Mouse (Mus musculus) myocyte (in vitro differentiated cells): Measurements from ENCODE around the gene Gfod2. TPM values are rescaled to one million over a fixed set of nuclear protein-coding genes. Genes with fewer than 3 reads are reported as not detected.

Source experiments
- H3K27me3 ChIP-seq: one replicate; pipeline ENCODE4 v1.6.1; 2011; ENCODE audit not compliant: control insufficient read depth, insufficient read depth, insufficient read length
- H3K36me3 ChIP-seq: one replicate; pipeline ENCODE4 v1.6.1; 2011; ENCODE audit not compliant: control insufficient read depth, insufficient read depth
- H3K4me2 ChIP-seq: one replicate; pipeline ENCODE4 v1.6.1; 2011; ENCODE audit warnings: low read depth, control low read depth
- H3K4me3 ChIP-seq: one replicate; pipeline ENCODE4 v1.5.1; 2011; ENCODE audit warnings: mild to moderate bottlenecking, control low read depth, moderate library complexity
- H3K79me2 ChIP-seq: one replicate; pipeline ENCODE4 v1.6.1; 2011; ENCODE audit not compliant: control insufficient read depth, insufficient read depth
- H3ac ChIP-seq: one replicate; pipeline ENCODE4 v1.6.1; 2011; ENCODE audit not compliant: control insufficient read depth, insufficient read length
- CEBPB ChIP-seq: IDR thresholded peaks from 2 replicates; pipeline ENCODE4 v1.6.1; 2011; ENCODE audit warnings: mild to moderate bottlenecking, moderate library complexity; ENCODE audit not compliant: poor library complexity, insufficient read depth, severe bottlenecking
- E2F4 ChIP-seq: IDR thresholded peaks from one replicate; pipeline ENCODE4 v1.6.1; 2011; ENCODE audit warnings: mild to moderate bottlenecking, control low read depth, moderate library complexity; ENCODE audit not compliant: insufficient read depth
- MAX ChIP-seq: IDR thresholded peaks from one replicate; pipeline ENCODE4 v1.6.1; 2011; ENCODE audit warnings: low read depth, mild to moderate bottlenecking, control low read depth
- MYOD1 ChIP-seq, 3 experiments: IDR thresholded peaks; one replicate each; pipeline ENCODE4 v1.6.1; 2011; ENCODE audit warnings: control low read depth in 2 of 3, low read depth in 2 of 3, mild to moderate bottlenecking in 2 of 3, moderate library complexity in 1 of 3; ENCODE audit not compliant: insufficient read length in 2 of 3, control insufficient read depth in 1 of 3
- MYOG ChIP-seq, 3 experiments: IDR thresholded peaks; one replicate each; pipeline ENCODE4 v1.6.1; 2011; ENCODE audit warnings: control low read depth in 2 of 3, low read depth in 2 of 3, mild to moderate bottlenecking in 2 of 3; ENCODE audit not compliant: insufficient read length in 2 of 3, control insufficient read depth in 1 of 3, insufficient read depth in 1 of 3
- POLR2A ChIP-seq: IDR thresholded peaks from one replicate; pipeline ENCODE4 v1.6.1; 2011; ENCODE audit warnings: low read depth, mild to moderate bottlenecking, control low read depth, moderate library complexity; ENCODE audit not compliant: insufficient read length
- POLR2AphosphoS2 ChIP-seq: IDR thresholded peaks from one replicate; pipeline ENCODE4 v1.6.1; 2011; ENCODE audit warnings: low read depth, control low read depth; ENCODE audit not compliant: insufficient read length
- REST ChIP-seq: IDR thresholded peaks from one replicate; pipeline ENCODE4 v1.6.1; 2011; ENCODE audit warnings: mild to moderate bottlenecking, control low read depth, moderate library complexity; ENCODE audit not compliant: insufficient read depth, insufficient read length
- SRF ChIP-seq: IDR thresholded peaks from one replicate; pipeline ENCODE4 v1.6.1; 2011; ENCODE audit warnings: low read depth; ENCODE audit not compliant: control insufficient read depth, insufficient read length
- TCF12 ChIP-seq: IDR thresholded peaks from one replicate; pipeline ENCODE4 v1.6.1; 2011; ENCODE audit warnings: mild to moderate bottlenecking, control low read depth; ENCODE audit not compliant: poor library complexity, insufficient read depth, severe bottlenecking
- TCF3 ChIP-seq: IDR thresholded peaks from one replicate; pipeline ENCODE4 v1.6.1; 2011; ENCODE audit warnings: low read depth, control low read depth; ENCODE audit not compliant: insufficient read length
- USF1 ChIP-seq: IDR thresholded peaks from one replicate; pipeline ENCODE4 v1.6.1; 2011; ENCODE audit warnings: low read depth, mild to moderate bottlenecking, control low read depth, moderate library complexity
- polyA plus RNA-seq: library from polyadenylated mRNA; unstranded; fragments of >200 nt; fragmentation: generic; extraction: Trizol; gene quantifications from one replicate; pipeline ENCODE4 v1.2.1, GENCODE M21; 2012; ENCODE audit warnings: missing spikeins

Gfod2 gene
- polyA plus RNA-seq, 1 experiment = 5.0 TPM

DNA sequence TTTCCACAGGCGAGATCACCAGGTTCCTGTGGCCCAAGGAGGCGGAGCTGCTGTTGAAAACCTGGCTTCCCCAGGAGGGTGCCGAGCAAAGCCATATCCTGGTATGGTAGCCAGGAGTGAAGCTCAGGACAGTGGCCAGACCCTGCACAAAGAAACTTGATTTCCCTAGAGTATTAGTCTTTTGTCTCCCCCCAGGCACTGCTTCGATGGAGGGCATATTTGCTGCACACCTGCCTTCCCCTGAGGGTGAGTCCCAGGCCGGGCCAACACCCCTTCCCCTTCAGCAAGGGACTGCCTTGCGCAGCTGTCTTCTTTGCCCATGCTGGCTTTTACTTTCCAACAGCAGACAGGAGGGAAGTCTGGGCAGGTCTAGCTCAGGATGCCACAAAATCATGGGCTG lies 71.9 kb downstream of the Gfod2 start:
- no peak overlapping the region for H3K4me2 ChIP-seq
- no peak overlapping the region for H3K4me3 ChIP-seq
- peaks cover 7% of the 10 kb centered on the region for H3K36me3 ChIP-seq
- no peak overlapping the region for H3ac ChIP-seq
- no peaks in the 10 kb centered on the region for H3K27me3 ChIP-seq
- H3K79me2 ChIP-seq = no peaks in the 10 kb centered on the region
- TF ChIP-seq POLR2A = no peak
- no peak for TF ChIP-seq MYOG (IDR thresholded peaks at IDR 0.05; ENCODE audit: control insufficient read depth in 1 of 3, insufficient read depth in 1 of 3, insufficient read length in 2 of 3, low read depth in 2 of 3)
- no peak for TF ChIP-seq TCF3
- TF ChIP-seq REST = no peak
- TF ChIP-seq POLR2AphosphoS2 = no peak

DNA sequence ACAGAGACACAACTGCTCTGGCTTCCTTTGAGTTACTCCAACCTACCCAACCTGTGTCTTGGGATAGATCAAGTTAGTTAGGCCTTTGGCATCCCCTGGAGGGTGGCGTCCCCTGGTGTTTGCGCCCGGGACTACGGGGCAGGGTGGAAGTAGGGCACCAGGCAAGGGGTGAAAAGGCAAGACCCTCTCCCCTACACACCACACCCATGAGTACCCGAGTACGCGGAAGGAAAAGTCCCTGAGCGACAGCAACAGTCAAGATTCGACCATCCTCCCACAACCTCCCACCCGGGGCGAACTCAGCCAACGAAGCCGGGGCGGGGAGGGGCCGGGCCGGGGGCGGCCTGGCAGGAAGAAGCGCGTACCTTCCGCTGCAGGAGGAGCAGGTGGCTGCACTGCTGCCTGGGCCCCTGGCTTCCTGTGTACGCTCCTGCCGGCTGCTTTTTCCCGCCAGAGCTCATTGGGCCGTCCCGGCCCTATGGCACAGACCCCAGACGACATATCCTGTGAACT lies 72.6 kb downstream of the Gfod2 start, which contains the start of gene Carmil2:
Gene Carmil2, plus strand, starts transcription at position 479 of the 513 bp plus-strand sequence.
- Histone ChIP-seq H3K4me3 (no peak within 1 kb of the TSS), H3K36me3 (peaks cover 10% of the 10 kb centered on the region), H3K27me3 (no peaks in the 10 kb centered on the region), H3K4me2 (no peak within 1 kb of the TSS), H3K79me2 (no peaks in the 10 kb centered on the region), H3ac (no peak within 1 kb of the TSS)
- TF ChIP-seq POLR2AphosphoS2 (no peak), REST (no peak), E2F4 (no peak), MAX (no peak), POLR2A (no peak), CEBPB (no peak), TCF3 (no peak), MYOD1 (IDR thresholded peaks at IDR 0.05; ENCODE audit: control insufficient read depth in 1 of 3, insufficient read length in 2 of 3, low read depth in 2 of 3) (no peak), SRF (no peak), TCF12 (no peak), USF1 (no peak), MYOG (IDR thresholded peaks at IDR 0.05; ENCODE audit: control insufficient read depth in 1 of 3, insufficient read depth in 1 of 3, insufficient read length in 2 of 3, low read depth in 2 of 3) (no peak)

DNA sequence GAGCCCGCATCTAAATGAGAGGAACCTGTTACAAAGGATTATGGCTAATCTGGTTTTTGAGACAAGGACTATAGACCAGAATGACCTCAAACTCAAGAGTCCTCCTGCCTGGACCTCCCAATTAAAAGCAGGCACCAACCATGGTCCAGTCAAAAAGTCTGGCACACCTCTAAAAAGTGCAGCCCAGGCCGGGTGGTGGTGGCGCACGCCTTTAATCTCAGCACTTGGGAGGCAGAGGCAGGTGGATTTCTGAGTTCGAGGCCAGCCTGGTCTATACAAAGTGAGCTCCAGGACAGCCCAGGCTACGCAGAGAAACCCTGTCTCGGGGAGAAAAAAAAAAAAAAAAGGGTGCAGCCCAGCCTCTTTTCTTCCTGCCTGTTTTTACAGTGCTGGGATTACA lies 73.1 kb downstream of the Gfod2 start:
- H3ac ChIP-seq = no peak overlapping the region
- no peaks in the 10 kb centered on the region for H3K27me3 ChIP-seq
- H3K36me3 ChIP-seq = peaks cover 16% of the 10 kb centered on the region
- no peaks in the 10 kb centered on the region for H3K79me2 ChIP-seq
- no peak overlapping the region for H3K4me3 ChIP-seq
- no peak for TF ChIP-seq POLR2AphosphoS2
- no peak for TF ChIP-seq SRF
- no peak for TF ChIP-seq CEBPB
- no peak overlapping the region for H3K4me2 ChIP-seq

DNA sequence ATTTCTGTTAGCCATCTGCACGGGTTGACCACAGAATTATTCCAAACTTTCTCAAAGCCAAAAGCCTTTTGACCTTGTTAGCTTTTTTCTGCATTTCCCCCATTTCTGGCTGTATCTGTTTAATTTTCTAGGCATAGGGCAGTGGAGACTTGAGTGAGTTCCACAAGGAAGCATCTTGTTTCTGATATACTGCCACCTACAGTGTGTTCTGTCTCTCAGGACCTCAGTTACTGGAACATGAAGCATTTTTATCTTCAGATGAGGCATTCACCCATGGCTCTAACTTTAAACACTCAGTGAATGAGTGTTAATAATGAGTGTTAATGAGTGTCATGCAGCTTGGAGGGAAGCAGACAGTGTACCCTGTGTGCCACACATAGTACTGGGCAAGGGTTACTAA lies 80.6 kb downstream of the Gfod2 start:
- H3K36me3 ChIP-seq = peaks cover 37% of the 10 kb centered on the region
- H3ac ChIP-seq = no peak overlapping the region
- H3K79me2 ChIP-seq = no peaks in the 10 kb centered on the region
- TF ChIP-seq USF1 = no peak
- TF ChIP-seq POLR2A = no peak
- no peak for TF ChIP-seq CEBPB
- TF ChIP-seq MYOG (IDR thresholded peaks at IDR 0.05; ENCODE audit: control insufficient read depth in 1 of 3, insufficient read depth in 1 of 3, insufficient read length in 2 of 3, low read depth in 2 of 3) = no peak
- no peak for TF ChIP-seq MAX
- no peak for TF ChIP-seq TCF3
- TF ChIP-seq SRF = no peak
- no peak for TF ChIP-seq E2F4
- TF ChIP-seq MYOD1 (IDR thresholded peaks at IDR 0.05; ENCODE audit: control insufficient read depth in 1 of 3, insufficient read length in 2 of 3, low read depth in 2 of 3) = no peak
- TF ChIP-seq POLR2AphosphoS2 = no peak
- no peak for TF ChIP-seq REST
- no peak for TF ChIP-seq TCF12
- no peaks in the 10 kb centered on the region for H3K27me3 ChIP-seq
- no peak overlapping the region for H3K4me3 ChIP-seq
- no peak overlapping the region for H3K4me2 ChIP-seq

Other genes with a start within 250 kb of the Gfod2 start
- gene Hsd11b2, start 239.9 kb downstream of the Gfod2 start, polyA plus RNA-seq = 0.59 TPM
- gene Atp6v0d1, start 192.6 kb downstream of the Gfod2 start, polyA plus RNA-seq = 126 TPM
- 47.6 TPM for gene Ripor1, start 153.4 kb downstream of the Gfod2 start, polyA plus RNA-seq
- 17.6 TPM for gene Ctcf, start 122.1 kb downstream of the Gfod2 start, polyA plus RNA-seq
- gene Agrp, start 121.3 kb downstream of the Gfod2 start, polyA plus RNA-seq = 0.47 TPM
- gene Carmil2, start 72.4 kb downstream of the Gfod2 start, polyA plus RNA-seq = 0.23 TPM
- gene Acd, start 57.6 kb downstream of the Gfod2 start, polyA plus RNA-seq = 20.4 TPM
- gene Pard6a, start 57.5 kb downstream of the Gfod2 start, polyA plus RNA-seq = 32.1 TPM
- gene 4933405L10Rik, start 51.0 kb downstream of the Gfod2 start, polyA plus RNA-seq = 0.08 TPM
- 21.6 TPM for gene Enkd1, start 50.5 kb downstream of the Gfod2 start, polyA plus RNA-seq
- 15.6 TPM for gene Ranbp10, start 68.7 kb upstream of the Gfod2 start, polyA plus RNA-seq
- gene Tsnaxip1, start 69.1 kb upstream of the Gfod2 start, polyA plus RNA-seq = 0.10 TPM
- gene Cenpt, start 94.6 kb upstream of the Gfod2 start, polyA plus RNA-seq = 20.4 TPM
- 49.0 TPM for gene Thap11, start 96.5 kb upstream of the Gfod2 start, polyA plus RNA-seq
- 141 TPM for gene Nutf2, start 101.9 kb upstream of the Gfod2 start, polyA plus RNA-seq
- 33.2 TPM for gene Edc4, start 122.2 kb upstream of the Gfod2 start, polyA plus RNA-seq
- gene Nrn1l, start 134.9 kb upstream of the Gfod2 start, polyA plus RNA-seq = 0.36 TPM
- 16.1 TPM for gene Pskh1, start 141.8 kb upstream of the Gfod2 start, polyA plus RNA-seq
- gene Ctrl, start 175.2 kb upstream of the Gfod2 start, polyA plus RNA-seq = 0.14 TPM
- gene Psmb10, start 179.8 kb upstream of the Gfod2 start, polyA plus RNA-seq = 60.0 TPM
- 1.1 TPM for gene Lcat, start 184.7 kb upstream of the Gfod2 start, polyA plus RNA-seq
- gene Slc12a4, start 207.4 kb upstream of the Gfod2 start, polyA plus RNA-seq = 95.7 TPM
- gene Dpep3, start 220.8 kb upstream of the Gfod2 start, polyA plus RNA-seq = not detected
- gene Dus2, start 232.7 kb upstream of the Gfod2 start, polyA plus RNA-seq = 30.4 TPM
- not detected for gene Dpep2nb, start 247.3 kb upstream of the Gfod2 start, polyA plus RNA-seq